Mouse (Mus musculus) inflammation-experienced regulatory T-cells, adult 6 months (primary cell): Measurements from ENCODE around the gene Lgr4. TPM values are rescaled to one million over a fixed set of nuclear protein-coding genes. Genes with fewer than 3 reads are reported as not detected.

Source experiments
- ATAC-seq: one replicate; pipeline ENCODE4 v1.8.0; 2017
- polyA plus RNA-seq, 3 experiments: library from polyadenylated mRNA; unstranded; fragments of 100-300 nt; shearing (Covaris generic); gene quantifications; one replicate each; pipeline ENCODE4 v1.2.1; 2017

Lgr4 gene
- polyA plus RNA-seq, 3 experiments from 2014 or later, result 0.15 to 0.28 (median 0.19) TPM

DNA sequence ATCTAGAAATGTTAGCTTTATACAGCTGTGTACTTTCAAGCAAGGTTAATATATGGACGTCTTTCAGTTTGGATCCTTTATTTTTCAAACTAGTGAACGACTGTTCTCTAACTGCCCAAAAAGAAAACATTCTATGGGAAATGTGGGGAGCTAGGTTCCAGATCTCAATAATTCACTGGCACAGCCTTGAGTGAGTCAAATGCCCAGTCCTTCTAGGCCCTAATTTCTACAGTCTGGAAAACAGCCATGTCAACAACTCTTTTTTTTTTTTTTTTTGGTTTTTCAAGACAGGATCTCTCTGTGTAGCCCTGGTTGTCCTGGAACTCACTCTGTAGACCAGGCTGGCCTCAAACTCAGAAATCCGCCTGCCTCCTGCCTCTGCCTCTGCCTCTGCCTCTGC is 4.9 kb downstream of the Lgr4 start:
- ATAC-seq, result no peak

DNA sequence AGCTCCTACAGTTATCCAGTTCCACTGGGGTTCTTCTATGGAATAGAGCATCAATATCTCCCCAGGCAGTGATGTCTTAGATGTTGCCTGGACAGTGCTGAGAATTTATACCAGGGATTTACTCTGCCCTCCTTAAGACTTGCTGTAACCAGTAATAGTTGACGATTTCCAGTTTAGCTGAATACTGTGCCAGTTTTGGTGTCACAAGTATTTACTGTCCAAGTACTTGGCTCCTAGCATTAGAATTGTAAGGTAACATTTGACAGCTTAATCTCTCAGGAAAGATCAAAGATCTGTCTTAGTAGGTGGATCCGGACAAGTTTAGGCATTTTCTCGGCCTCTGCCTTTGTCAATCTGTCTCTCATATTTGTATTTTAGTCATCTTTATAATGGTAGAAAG is 5.6 kb downstream of the Lgr4 start:
- ATAC-seq, result no peak

DNA sequence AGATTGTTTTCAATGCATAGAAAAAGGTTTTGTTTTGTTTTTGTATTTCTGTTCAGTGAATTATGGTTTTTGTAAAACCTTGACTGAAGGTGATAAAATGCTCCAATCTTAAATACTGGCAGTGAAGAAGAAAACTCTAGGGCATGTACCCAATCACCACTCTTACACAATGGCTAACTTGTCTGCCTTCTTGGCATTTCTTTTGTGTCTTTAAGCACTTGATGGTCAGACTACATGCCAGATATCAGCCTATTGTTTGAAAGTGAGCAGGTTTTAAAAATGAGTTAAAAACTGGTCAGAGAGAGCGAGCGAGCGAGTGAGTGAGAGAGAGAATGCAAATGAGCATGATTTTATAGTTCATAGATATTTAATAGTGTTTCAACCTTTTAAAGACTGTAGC is 6.5 kb downstream of the Lgr4 start:
- ATAC-seq, result no peak

DNA sequence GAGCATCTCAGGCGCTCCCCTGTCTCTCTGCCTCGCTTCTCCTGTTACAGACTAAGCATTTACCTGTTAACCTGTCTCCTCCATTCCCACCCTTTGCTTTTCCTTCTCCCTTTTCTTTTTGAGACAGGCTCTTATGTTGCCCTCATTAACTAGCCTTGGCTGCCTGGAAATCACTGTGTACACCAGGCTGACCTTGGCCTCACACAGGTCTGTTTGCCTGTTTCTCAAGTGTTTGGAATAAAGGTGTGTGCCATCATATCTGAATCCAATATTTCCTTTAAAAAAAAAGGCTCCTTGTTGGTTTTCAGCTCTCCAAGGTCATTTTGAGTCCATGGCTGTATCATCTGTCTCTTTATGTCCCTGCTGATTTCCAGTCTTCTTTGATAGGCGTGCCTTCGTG is 9.5 kb downstream of the Lgr4 start:
- ATAC-seq, result no peak

DNA sequence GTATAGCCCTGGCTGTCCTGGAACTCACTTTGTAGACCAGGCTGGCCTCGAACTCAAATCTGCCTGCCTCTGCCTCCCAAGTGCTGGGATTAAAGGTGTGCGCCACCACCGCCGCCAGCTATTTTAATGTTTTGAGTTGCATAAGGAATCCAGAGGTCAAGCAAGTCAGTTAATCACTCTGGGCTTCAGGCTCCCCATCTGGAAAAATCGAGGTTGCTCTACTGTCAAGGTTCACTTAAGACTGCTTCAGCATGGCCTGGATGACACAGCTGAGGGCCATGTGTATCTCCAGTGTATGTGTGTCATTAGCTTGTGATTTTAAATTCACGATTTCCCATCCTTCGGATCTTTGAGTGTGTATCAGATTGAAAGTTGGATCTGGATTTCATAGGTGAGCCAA is 10.0 kb downstream of the Lgr4 start:
- ATAC-seq, result no peak

DNA sequence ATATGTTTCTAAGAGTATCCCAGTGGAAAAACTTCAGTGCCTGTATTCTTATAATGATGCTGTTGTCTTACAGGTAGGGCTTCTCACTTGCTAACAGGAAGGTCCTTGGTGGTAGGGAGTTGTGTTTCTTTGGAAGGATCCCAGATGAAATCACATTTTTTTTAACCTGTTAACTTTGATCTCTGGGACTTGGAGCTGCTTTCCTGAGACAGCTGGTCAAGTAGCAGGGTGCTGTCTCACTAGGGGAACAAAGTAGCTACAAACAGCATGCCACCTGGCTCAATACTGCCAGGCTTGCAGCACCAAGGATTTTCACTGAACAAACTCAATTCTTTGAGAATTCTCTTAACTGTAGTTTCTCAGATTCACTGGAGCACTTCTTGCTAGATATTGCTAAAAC is 10.4 kb downstream of the Lgr4 start:
- no peak for ATAC-seq

DNA sequence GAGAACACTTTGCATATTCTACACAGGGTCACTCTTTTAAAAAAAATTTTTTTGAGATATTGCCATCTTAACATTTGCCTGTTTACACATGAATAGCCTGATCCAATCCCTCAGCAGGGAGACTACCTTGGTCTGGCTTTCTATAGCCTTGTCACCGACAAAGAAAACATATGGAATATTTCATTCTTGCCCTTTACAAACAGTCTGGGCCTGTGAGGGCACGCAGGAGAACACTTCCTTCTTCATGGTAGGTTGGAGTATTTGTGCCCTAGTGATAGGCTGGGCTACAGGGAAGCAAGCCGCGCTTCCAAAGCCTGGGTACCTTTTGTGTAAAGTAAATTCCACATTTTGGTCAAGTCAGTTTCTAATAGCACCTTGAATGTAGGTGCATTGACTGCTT is 11.3 kb downstream of the Lgr4 start:
- no peak for ATAC-seq

DNA sequence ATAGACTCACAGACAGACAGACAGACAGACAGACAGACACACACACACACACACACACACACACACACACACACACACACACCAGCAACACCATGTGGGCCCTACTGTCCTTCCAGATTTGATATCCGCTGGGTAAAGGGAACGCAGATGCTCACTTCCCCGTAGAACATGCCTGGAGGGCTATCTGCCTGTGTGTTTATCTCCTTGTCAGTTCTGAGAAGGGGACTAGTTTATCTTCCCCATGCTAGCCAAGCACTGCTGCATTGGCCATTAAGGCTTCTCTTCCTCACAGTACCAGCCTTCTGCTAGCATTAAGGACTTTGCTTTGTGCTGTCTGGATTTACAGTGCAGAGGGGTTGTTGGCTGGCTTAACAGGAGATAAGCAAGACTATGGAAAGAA is 11.8 kb downstream of the Lgr4 start:
- no peak for ATAC-seq

DNA sequence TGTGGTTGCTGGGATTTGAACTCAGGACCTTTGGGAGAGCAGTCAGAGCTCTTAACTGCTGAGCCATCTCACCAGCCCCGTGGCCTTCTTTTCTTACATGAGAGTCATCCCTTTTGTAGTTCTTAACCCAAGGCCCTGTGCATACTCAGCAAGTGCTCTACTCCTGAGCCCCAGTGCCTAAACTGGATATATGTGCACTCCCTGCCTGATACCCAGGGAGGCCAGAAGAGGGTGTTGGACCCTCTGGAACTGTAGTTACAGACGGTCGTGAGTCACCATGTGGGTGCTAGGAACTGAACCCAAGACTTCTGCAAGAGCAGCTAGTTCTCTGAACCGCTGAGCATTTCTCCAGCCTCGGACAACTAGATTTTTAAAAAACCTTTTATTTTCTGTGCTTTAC is 12.9 kb downstream of the Lgr4 start:
- no peak for ATAC-seq

DNA sequence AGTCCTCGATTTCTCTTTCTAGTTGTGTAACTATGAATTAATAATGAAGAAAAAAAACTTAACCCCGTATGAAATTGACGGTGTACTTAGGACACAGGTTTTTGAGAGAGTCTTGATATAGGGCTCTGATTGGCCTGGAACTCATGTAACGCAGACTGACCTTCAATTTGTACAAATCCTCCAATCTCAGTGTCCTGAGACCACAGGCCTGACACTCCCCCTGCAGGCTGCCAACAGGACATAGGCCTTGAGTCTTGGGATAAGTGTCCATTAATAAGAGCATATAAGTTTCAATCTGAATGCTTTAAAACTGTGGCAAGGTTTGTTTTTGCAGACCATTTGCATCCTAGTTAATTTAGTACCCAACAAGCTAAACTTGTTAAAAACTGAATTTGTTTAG is 13.3 kb downstream of the Lgr4 start:
- ATAC-seq, result no peak

DNA sequence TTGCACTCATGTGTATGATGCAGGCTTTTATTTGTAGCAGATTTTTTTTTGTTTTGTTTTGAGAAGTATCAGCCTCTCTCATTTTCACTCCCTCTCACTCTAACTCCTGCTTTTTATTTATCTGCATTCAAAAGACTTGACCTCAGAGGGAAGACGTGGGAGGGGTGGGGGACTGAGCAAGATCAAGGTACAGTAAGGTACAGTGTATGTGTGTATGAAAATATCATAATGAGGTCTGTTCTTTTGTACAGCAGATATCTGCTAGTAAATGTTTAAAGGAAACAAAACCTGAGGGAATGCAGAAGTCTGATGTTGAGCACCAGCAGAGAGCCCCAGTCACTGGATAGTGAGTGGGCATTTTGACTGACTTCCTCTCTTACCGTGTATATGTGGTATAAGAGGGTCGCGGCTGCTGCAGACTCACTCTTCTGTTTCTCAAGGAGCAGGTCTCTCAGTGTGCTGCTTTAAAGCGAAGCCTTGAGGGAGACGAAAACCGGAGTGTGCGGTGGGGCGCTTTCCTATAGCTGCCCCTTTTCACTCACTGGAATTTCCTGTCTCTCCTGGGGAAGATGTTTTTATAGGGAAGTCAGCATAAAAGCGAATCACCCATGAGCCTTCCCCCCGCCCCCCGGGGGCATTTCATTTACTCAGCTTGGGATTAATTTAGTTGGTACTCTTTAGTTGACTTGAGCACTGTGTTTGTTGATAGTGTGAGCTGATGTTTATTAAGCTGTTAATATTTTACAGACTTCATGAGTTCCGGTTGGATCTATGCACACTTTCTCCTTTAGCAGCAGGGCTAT is 14.7 kb downstream of the Lgr4 start:
- ATAC-seq, result no peak

DNA sequence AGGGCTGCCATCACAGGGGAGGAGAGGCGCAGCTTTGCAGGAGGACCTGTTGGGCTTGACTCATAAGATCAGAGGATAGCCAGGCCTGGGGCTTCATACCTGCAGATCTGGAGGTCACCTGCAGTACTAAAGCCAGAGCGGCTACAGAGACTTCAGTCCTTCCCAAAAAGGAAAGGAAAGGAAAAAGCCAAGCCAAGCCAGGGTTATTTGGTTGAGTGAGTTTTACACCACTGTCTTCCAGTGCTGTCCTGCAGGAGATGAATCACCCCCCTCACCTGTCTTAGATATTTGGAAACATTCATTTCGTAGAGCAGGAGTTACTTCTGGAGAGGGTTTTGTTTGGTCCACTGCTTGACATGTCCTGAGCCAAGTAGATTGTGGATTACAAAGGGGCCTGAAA is 15.7 kb downstream of the Lgr4 start:
- ATAC-seq, result no peak

DNA sequence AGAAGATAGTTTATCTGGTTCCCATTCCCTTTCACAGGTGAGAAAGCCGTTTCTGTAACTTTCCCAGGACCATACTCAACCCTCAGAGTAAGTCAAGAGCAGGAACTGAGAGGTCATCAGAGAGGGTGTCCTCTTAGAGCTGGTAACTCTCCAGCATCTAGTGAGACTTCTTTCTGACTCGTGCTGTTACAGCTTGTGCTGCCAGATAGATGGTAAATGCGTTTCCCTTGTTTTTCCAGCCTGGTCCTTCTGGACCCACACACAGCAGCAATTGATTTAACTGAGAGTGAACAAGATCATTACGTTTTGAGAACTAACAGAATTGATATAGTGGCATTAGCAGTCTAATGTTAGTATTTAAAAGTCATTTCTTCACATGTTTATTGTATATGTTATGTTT is 16.6 kb downstream of the Lgr4 start:
- no peak for ATAC-seq

DNA sequence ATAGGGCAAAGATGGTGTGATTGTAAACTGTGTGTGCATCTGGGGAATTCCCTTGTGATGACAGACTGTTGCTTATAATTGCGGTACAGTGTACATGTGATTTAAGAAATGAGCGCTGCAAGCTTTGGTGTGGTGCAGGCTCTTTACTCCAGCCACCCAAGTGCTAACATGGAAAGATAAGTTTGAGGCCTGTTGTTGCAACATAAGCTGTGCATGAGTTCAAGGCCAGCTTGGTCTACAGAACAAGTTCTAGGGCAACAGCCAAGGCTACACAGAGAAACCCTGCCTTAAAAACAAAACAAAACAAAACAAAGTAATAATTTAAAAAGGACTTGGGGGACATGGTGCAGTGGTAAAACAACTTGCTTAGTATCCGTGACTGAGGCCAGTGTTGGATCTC is 17.7 kb downstream of the Lgr4 start:
- ATAC-seq, result no peak

DNA sequence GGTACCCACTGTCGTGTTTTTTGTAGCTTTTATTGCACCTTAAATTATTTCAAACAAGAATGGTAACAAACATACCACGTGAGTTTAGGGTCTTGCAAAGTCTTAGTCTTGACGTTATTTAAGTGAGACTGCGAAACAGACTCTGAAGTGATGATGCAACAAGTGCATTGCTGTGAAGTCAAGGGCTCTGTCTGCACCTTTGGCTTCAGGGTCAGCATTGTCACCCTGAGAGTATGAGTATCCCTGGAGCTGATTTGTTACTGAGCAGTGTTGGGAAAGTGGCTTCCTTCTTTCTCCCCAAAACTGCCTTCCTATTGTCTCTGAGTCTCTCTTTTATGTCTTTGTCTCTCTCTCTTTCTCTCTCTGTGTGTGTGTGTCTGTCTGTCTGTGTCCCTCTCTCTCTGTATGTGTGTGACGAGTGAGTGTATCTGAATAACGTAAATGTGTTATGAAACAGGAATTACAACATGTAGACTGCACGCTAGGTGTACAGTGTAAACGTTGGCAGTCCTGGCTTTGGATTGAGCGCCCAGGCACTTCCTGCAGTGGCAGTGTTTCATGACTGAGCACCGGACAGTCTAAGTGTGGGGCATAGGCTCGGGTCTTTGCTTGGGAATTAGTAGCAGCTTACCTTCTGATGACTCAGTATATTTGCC is 18.4 kb downstream of the Lgr4 start:
- ATAC-seq, result no peak

DNA sequence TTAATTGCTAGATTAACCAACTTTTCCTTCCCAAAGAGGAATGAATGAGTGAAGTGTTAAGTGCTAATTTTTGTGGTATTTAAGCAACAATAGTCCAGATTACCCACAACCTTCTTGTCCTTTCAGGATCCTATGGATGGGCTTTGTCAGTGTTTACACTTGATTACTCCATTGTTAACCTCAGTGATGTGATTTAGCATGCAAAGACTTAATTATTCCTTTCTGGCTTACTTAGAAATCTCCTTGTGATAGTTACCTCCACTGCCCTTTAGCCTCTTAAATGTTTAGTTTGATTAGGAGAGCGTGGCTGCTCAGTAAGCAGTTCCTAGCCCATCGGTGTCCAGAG is 18.9 kb downstream of the Lgr4 start:
- ATAC-seq, result no peak

DNA sequence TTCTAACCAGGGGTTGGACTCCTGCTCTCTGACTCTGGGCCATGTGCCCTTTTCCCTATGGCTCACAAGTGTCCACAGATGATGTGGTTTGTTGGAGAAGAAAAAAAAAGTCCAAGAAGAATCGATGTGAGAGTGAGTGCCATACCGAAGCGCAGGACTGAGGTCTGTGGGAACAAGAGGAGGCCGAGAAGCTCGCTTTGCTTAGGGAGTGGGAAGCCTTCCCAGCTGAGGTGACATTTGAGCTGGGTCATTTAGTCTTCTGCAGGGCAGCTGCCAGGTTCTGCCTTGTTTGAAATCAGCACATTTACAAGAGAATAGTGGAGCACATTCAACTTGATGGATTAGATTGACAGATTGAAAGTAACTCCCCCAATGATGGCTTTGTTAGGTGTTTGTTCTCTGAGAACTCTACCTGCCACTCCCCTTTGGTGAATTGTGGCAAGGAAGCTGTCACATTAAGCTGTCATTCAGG is 24.6 kb downstream of the Lgr4 start:
- no peak for ATAC-seq

DNA sequence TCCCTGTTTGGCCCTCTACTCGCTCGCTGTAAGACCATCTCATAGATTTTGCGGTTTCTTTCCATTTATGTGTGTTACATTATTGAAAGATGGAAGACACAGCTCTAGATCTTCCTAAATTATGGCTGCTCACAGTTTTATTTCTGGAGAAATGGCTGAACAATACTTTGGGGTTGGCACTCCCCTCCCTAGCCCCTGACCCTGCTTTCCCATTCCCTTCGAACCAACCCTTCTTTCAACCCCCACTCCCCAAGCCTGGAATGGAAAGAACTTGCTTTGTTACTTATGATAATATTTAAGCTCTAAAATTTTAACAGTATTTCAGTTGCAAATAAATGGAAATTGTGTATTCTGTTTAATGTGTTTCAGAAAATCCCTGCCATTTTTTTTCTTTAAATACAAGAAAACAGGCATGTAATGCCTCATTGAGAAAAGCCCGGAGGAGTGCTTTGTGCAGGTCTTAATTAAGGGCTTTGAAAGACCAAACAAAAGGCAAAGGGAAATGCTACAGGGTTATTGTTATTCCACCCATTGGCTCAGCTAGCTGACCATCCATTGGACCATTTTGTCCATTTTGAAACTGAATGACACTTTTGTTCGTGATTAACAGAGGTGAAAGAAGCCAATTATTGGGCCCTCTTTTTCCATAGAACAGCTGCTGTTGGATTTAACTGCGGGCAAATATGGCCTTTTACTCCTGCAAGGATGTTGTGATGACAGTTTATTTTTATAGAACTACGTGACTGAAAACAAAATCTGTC is 25.5 kb downstream of the Lgr4 start:
- no peak for ATAC-seq

DNA sequence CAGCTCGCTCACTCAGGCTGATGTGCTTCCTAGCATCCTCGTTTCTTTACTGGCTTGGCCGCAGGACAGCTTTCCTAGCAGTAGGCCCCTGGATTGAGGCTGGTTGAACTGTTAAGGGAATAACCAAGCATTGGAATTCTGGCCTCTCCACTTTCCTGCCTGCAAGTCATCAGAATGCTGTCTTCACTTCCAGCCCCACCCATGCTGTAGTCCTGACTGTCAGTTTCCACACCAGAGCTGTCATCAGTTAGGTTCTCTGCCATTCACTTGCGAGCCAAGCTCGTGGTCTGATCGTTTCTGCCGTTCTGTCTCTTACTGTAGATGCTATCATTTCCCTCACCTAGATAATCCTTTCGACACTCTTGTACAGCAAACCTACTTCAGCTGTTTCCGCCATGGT is 27.5 kb downstream of the Lgr4 start:
- no peak for ATAC-seq

DNA sequence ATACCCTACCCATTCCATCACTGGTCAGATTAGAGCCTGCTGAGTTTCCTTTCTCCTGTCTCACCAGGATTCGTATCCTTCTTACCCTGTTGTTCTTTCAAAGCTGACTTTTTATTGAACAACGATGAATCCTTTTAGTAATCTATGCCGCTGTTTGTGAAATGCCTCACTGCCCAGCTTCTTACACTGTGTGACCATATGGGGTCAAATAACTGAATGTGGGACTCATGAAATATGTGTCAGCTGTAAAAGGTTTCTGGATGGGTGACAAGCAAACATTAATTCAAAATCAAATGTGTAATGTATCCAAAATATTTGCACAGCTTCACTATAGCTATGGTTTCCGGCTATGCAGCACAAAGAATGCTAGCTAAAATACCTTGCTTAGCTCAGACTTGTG is 28.1 kb downstream of the Lgr4 start:
- ATAC-seq, result no peak

DNA sequence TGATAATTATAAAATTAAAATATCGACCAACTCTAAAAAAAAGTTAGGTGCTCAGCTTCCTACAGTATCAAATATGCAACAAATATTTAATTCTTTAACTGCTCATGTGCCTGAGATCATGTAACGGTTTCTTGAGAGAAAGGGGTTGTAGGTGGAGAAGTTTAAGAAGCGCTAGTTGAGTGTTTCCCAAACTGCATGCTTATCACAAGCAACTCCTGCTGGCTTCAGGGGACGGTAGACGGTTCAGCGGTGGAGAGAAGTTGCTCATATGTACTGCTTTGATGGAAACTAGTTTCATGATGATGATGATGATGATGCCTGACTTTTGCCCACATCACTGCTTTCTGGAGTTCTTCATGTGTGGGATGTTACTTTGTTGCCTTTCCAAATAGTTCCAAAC is 29.0 kb downstream of the Lgr4 start:
- no peak for ATAC-seq

DNA sequence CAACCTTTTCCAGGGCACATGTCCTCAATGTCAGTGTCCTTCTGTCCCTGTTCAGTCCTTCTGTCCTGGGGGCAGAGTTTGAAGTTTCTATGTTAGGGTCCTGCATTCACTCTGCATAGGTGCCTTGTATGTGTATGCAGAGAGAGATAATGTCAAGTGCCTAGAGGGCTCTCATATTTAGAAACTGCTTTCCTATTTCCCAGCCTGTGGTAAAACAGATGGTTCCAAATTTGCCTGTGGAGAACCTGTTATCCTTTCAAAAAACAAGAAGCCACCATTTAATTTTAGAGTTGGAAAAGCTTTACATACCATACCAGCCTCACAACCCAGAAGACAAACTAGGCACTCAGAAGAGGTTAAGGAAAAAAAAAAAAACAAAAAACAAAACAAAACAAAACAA is 32.1 kb downstream of the Lgr4 start:
- no peak for ATAC-seq

DNA sequence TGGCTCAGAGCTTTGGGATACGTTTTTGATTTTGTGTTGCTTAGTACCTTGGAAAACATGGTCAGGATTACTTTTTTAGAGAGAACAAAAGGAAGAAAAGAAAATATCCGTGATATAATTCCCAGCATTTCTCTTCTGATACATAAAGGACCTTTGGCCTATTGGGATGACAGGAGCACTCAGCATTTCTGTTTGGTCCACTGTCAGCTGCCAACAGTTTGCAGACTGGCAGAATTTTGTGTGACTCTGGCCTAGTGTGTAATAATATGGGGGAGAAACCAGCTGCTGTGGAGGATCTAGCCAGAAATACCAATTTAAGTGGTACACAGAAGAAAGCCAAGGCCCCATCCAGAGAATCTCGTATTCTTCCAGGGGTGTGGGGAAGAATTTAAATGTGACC is 32.9 kb downstream of the Lgr4 start:
- ATAC-seq, result no peak

DNA sequence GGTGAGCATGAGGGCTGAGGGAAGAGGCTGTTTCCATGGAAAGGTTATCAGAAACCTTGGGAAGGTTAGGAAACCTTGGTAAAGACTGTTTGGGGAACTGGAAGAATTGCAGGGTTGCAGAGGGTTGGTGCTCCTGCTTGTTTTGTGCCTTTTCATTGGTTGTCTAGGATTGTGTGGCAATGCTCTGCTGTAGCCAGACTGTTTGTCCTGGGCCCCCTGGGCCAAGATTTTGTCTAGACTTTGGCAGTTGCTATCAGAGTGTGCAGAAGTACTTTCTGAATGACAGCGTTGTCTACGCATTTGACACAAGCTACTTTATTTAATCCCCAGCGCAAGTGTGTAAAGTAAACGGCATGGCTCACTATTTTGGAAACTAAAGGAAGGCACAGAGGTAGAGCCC is 33.6 kb downstream of the Lgr4 start:
- ATAC-seq, result no peak
